Mouse (Mus musculus) heart, adult 18-20 months (tissue): Measurements from ENCODE around the gene Cmss1. TPM values are rescaled to one million over a fixed set of nuclear protein-coding genes. Genes with fewer than 3 reads are reported as not detected.

Experiments used
- DNase-seq, 2 experiments: peaks; one replicate each; pipeline ENCODE4 v3.0.0; 2021 to 2022; ENCODE audit warnings: mixed read lengths in 1 of 2
- total RNA-seq, 2 experiments: library from RNA; stranded (reverse); gene quantifications; 2 replicates each; pipeline ENCODE4 v1.2.3; 2021

Cmss1 gene
- total RNA-seq, 2 experiments from 2014 or later, result 70.2 to 79.9 TPM

- no peak for DNase-seq
These were observed 135.6 kb downstream of the Cmss1 start for GRCm38 (mm10) chr16:57471071-57471470.

DNA sequence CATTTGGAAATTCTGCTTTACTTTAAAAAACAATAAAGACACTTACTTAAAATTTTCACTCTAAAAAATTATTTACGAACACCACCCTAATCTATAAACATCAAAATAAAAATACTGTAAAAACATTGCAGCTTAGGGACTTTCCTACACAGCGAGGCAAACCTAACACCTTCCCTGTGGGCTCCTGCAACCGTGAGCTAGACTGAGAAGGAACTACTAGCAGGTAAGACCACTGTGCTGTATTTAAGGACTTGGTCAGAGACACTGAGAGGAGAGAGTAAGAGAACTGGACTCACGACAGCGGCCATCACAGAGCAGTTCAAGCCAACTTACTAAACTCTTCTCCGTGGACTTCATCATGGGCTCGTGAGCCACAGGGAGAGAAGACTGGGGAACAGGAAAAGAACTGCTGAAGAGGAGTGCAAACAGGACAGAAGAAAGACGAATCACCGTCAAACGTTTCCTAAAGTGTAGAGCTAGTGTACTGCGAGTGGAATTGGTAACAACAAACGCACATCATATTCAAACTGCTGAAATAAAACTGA, 136.3 kb downstream of the Cmss1 start:
- no peak for DNase-seq

DNA sequence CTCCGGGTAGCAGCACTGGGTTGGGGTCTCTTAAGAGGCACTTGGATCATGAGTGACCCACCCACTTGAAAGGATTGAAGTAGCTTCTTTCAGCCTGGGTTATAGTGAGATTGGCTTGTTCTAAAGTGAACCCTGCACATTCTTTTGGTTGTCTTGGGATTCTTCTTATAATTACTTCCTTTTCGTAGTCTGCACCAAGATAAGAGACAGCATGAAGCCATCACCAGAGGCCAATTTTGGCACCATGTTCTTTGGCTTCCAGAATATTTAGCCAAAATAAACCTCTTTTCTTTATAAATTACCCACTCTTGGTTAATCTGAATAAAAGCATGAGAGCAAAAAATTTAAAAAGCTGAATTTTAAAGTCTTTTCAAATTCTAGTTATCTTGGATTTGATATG, 136.8 kb downstream of the Cmss1 start:
- no peak for DNase-seq

DNA sequence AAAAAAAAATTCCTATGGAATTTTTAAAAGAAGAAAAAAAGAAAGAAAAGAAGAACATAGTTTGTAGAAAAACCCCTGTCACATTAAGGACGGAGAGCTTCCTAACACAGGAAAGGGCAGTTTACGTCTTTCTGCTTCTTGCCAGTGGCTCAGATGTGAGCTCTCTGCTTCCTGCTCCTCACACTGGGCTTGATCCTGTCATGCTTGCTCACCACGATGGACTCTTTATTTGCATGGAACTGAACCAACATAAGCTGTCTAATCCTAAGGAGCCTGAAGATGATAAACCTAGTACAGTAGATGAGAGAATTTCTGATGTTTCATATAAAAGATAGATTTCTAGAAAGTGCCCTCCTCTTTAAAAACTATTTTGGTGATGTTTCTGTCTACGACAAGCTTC, 137.4 kb downstream of the Cmss1 start:
- no peak for DNase-seq

DNA sequence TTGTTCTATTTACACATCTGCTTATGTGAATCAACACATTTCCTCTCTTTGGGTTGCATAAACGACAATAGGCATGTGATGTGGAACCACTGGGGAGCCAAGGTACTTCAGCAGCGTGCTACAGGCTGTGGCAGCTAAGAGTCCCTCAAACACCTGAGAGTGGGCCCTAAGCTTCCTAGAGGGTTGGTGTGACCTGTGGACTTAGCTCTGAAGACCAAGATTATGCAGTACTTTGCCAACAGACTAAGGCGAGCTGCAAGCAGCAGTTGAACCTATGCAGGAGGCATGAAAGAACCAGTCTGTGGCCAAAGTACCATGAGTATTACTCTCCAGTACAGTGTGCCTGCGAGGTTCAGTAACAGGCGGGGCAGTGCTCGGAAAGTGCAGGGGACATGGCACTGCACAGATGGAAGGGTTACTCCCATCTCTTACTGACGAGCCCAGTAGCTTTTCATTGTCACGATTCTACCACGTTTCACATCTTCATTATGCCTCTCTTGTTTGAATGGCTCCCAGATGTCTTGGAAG, 141.2 kb downstream of the Cmss1 start:
- DNase-seq, result no peak

DNA sequence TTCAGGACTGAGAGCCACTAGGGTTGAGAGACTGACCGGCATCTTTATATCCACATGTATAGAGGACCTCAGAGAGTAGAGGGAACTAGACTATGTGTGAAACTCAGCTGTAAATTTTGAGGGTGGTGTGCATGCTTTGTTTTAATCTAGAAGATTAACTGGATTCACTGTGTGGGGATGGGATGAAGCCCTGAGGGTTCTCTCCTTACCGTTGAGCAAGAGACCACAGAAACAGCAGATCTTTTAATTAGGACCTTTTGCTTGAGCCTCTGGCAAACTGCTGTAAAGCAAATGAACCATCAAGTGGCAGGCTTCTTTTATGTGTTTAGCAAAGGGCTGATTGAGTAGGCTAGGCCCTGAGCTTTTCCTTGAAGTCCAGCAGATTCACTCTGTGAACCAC, 150.7 kb downstream of the Cmss1 start:
- no peak for DNase-seq

DNA sequence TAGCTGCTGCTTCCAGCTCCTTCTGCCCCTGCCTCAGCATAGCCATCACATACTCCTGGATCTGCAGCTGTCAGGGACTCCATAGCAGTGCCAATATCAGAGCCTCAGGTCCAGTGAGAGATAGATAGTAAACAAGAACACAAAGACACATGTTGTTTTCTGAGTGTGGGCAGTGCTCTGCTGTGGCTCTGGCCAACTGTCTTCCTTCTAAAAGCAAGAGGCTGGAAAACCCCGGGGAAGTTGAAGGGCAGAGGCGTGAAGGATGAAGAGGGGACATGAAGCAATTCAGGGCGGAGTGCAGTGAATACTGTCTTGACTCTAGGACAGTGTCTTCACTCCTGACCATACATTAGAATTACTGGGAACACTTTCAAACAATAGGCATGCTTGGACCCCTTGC, 151.1 kb downstream of the Cmss1 start:
- no peak for DNase-seq

- no peak for DNase-seq
These were observed 152.4 kb downstream of the Cmss1 start for GRCm38 (mm10) chr16:57454106-57454763.

GRCm38 (mm10) chr16:57453009-57453408, 153.7 kb downstream of the Cmss1 start:
- no peak for DNase-seq

- DNase-seq, result no peak
These were observed 161.3 kb downstream of the Cmss1 start for GRCm38 (mm10) chr16:57445096-57446094.

- DNase-seq, result no peak
These were observed 165.8 kb downstream of the Cmss1 start for GRCm38 (mm10) chr16:57440706-57441437.

- DNase-seq, result no peak
These were observed 167.5 kb downstream of the Cmss1 start for GRCm38 (mm10) chr16:57439206-57439605.

DNA sequence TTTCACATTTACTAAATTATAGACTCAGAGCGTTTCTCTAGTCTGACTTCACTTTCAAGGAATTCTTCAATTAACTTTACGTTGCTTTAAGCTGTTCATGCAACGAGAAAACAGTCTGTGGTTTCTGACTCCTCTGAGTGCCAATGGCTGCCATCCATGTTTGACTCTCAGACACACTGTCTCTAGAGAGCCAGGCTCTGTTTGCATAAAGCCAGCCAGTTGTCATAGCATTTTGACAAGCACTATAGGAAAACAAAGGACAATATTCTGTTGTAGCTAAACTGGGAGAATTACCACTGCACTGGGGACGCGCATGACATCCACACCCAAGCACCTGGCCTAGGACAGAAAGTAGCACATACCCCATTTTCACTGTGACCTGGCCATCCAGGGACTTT, 168.4 kb downstream of the Cmss1 start:
- DNase-seq, result no peak

DNA sequence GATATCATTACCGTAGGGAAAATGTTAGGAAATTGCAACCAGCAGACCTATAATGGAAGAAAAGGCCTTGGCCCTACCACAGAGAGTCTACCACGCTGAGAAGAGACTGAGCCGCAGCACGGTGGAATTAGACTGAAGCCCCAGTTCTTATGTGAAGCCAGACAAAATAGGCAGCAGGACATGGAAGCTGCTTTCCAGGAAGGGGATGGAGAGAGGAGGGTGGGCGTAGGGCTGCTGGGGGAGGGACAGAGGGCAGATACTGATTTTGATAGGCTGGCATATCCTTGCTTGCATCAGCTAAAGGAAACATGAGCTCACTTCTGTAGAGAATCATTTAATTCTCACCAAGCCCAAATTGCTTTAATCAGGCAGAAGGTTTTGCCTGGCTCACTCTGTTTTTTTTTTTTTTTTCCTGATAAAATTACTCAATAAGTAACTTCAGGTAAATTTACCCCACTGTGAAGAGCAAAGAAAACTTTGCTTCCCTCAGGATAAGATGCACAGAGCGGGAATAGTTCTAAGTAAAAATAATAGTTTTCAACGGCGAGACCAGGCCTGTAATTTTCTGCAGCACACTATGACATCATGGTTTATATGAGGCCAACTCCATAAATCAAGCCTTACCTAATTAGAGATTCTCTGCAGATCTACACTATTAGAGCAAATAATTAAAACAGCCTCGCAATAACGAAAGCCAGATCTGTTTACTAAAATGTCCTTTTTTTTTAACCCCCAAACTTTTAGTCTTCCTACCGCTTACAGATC, 169.0 kb downstream of the Cmss1 start:
- no peak for DNase-seq

- peak in 1 of 2 experiments; percentile 21 for DNase-seq
These were observed 172.0 kb downstream of the Cmss1 start for GRCm38 (mm10) chr16:57434640-57435039.

- DNase-seq, result no peak
These were observed 173.0 kb downstream of the Cmss1 start for GRCm38 (mm10) chr16:57433671-57434070.

DNA sequence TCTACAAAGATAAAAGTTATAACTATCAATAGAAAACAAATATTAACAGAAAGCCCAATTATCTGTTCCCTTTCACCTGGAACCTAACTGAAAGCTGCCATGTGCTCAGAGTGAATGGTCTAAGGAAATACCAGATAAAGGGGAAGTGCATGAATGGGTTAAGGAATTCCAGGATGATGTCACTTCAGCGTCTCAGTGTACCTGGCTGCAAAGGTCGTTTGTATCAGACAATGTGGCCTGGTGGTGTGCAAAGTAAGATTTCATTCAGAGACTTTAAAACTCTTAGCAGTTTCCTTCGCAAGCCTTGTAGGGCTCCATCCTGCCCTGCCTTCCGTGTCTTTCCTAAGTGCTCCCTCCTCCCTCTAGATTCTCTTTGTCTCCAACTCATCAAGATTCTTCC, 173.5 kb downstream of the Cmss1 start:
- no peak for DNase-seq

- no peak for DNase-seq
These were observed 175.4 kb downstream of the Cmss1 start for GRCm38 (mm10) chr16:57431294-57431693.

DNA sequence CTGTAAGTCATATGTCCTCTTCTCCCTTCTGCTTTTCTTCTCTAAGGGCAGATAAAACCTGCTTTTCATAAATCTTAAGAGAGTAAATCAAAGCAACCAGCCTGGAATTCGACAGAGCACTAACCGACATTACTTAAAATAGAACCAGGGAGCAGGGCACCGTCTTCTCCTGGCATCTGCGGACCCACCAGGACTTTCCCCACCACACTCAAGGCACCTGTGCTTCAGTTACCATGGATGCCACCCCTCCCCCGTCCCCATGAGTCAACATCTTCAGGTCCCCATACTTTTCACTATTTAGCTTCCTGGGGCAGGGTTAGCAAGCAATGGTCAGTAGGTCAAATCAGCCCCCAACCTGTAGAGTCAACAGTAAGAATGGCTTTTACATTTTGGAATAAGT, 177.7 kb downstream of the Cmss1 start:
- no peak for DNase-seq

DNA sequence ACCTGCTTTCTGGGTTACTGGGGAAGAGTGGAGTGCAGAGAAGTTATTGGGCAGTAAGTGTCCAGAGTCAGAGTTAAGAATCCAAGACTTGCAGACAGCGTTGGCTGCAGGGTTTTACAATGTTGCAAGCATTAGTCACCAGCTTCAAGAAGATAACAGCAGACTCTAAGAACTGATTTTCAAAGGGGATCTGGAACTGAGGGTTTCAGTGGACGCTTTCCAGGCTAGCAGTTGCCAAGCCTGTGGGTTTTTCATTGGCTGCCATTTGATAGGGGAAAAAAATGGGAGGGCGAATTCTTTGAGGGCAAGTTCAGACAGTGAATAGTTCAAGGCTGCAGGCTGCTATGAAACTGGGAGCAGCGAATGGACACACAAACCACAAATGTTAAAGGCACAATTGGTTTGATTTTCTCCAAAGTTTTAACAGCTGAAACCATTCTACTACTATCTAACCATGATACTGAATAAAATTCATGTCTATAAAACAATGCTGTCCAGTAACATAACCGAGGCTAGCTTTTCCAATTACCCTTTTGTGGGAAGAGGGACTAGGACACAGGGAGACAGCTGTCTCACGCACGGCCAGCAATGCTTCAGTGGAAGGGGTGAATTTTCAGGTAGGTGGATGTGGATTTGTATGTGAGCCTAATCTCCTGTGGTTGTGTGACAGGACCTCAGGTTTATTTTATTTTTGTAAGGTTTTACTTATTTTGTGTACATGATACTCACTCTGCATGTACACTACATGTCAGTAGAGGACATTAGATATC, 179.0 kb downstream of the Cmss1 start:
- peak; percentile 84 to 87 for DNase-seq

GRCm38 (mm10) chr16:57426680-57427079, 180.0 kb downstream of the Cmss1 start:
- DNase-seq, result no peak
